Mouse (Mus musculus) brain, embryonic 14.5 days (tissue): ENCODE results near the gene 1110004F10Rik. TPM values are rescaled to one million over a fixed set of nuclear protein-coding genes. Genes with fewer than 3 reads are reported as not detected.
"Not testable (repeated sequence)": the region's sequence is repeated elsewhere in the genome, so short reads cannot be mapped to it uniquely, and the experiment has no call there.

Experiments
- DNase-seq: peaks from one replicate; pipeline ENCODE4 v3.0.0-alpha.2; 2011; ENCODE audit warnings: low read depth
- CTCF ChIP-seq: fragments of 200-500 bp; IDR thresholded peaks from 2 replicates; pipeline ENCODE4 v1.5.1; 2012; ENCODE audit warnings: inconsistent platforms, mild to moderate bottlenecking, moderate library complexity, borderline replicate concordance; ENCODE audit not compliant: insufficient read depth, insufficient read length; ENCODE audit errors: extremely low read depth
- POLR2A ChIP-seq: fragments of 200-500 bp; IDR thresholded peaks from 2 replicates; pipeline ENCODE4 v1.6.1; 2012; ENCODE audit warnings: mild to moderate bottlenecking, inconsistent platforms, borderline replicate concordance; ENCODE audit not compliant: poor library complexity, insufficient read depth, insufficient read length, severe bottlenecking; ENCODE audit errors: extremely low read depth
- polyA plus RNA-seq: library from polyadenylated mRNA; depleted of rRNA; stranded (reverse); fragments of >200 nt; gene quantifications from 2 replicates; pipeline ENCODE4 v1.2.3, GENCODE M21; 2012

Gene 1110004F10Rik
- polyA plus RNA-seq, 1 experiment = 197 TPM

DNA sequence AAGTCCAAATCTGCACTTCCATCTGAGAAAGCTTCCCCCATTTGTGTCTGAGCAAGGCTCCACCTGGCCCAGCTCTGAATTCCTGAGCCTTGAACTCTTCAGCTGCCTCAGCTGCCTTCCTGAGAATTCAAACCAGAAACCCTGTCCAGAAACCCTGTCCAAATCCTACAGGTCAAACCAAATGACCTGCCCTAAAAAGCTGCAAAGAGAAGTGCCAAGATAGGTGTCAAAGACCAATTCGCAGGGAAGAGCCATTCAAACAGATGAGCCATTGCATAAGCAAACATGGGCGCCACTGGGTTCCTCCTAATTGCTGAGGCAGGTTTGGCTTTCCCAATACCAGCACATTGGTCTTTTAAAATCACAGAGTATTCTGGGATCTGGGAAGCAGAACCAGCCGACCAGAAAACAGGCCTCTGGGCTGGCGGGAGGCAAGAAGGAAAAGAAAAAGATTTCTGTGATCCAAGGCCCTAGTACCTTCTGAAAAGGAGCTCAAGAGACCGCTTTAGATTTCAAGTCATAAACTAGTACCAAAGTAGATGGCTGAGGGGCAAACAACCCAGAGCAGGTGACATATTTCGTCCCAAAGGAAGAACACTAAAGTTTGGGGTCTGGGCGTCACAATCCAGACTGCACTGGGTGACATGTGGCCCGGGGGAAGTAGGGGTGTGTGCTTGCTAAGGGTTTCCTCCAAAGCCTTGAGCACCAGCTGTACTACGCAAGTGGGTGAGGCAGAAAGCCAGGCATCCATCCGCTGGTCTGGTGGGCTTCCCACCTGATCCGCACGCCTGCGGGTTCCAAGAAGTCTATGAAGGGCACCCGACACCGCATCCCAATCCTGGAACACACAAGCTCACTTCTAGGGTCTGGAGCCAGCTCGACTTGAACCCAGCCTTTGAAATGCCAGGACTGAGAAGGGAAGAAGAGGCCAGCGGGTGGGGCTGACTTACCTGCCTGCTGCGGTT is 2.3 kb upstream of the 1110004F10Rik start:
- no peak for DNase-seq

GRCm38 (mm10) chr7:116038024-116038423 is 1.2 kb upstream of the 1110004F10Rik start:
- no peak for TF ChIP-seq POLR2A

More for the DNA sequence above, 2.3 kb upstream of the 1110004F10Rik start:
- no peak for TF ChIP-seq CTCF
- no peak for TF ChIP-seq POLR2A

GRCm38 (mm10) chr7:116038511-116038910 is 686 bp upstream of the 1110004F10Rik start, which contains the start of gene Sox6:
Gene Sox6, minus strand, starts transcription at chr7:116038796.
- DNase-seq = peak; percentile 68
- TF ChIP-seq CTCF (no peak), POLR2A (no peak)

More at GRCm38 (mm10) chr7:116038024-116038423, 1.2 kb upstream of the 1110004F10Rik start:
- no peak for DNase-seq

GRCm38 (mm10) chr7:116039538-116040466 is 605 bp downstream of the 1110004F10Rik start:
- TF ChIP-seq POLR2A (no peak), CTCF (peak; percentile 96)
- DNase-seq = peak; percentile 95

GRCm38 (mm10) chr7:116040470-116041019 is 1.3 kb downstream of the 1110004F10Rik start:
- DNase-seq = no peak
- TF ChIP-seq POLR2A (no peak), CTCF (no peak)

DNA sequence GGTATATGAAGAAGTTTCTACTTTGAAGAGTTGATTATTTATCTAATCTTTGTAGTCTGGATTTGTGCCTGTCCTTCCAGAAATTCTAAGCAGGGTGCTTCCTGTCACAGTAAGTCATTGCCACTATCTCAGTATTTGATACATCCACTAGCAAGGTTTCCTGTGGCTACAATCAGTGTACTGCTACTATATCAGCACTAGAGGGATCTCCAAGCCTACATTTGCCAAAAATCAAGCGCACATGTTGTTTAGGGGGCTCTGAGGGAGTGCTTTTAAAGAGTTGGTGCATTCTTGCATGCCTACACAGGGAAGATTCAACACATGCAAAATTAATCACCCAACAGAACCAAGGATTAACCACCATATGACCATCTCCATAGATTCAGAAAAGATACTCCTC is 21.5 kb downstream of the 1110004F10Rik start:
- peak; percentile 8 for DNase-seq
- TF ChIP-seq POLR2A = no peak
- no peak for TF ChIP-seq CTCF

DNA sequence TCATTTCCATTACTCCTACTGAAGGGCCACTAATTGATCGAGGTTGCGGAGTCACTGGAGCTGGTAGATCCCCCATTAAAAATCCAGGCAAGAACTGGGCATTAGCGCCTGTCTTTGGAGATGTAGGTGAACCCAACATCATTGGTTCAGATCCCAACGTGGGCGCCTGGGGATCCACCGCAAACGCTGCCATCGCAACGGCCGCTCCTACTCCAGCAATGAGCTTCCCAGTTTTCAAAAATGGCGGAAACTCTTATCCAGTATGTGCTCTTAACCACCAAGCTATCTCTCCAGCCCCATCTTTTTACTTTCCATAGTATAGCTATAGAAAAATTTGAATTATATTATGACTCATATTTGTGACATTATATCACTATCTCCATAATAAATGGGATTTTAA is 45.2 kb downstream of the 1110004F10Rik start, which contains the start of gene Gm4353:
TSS of gene Gm4353 (minus strand) at position 270 of the 400 bp plus-strand sequence.
- DNase-seq = not testable (repeated sequence)

DNA sequence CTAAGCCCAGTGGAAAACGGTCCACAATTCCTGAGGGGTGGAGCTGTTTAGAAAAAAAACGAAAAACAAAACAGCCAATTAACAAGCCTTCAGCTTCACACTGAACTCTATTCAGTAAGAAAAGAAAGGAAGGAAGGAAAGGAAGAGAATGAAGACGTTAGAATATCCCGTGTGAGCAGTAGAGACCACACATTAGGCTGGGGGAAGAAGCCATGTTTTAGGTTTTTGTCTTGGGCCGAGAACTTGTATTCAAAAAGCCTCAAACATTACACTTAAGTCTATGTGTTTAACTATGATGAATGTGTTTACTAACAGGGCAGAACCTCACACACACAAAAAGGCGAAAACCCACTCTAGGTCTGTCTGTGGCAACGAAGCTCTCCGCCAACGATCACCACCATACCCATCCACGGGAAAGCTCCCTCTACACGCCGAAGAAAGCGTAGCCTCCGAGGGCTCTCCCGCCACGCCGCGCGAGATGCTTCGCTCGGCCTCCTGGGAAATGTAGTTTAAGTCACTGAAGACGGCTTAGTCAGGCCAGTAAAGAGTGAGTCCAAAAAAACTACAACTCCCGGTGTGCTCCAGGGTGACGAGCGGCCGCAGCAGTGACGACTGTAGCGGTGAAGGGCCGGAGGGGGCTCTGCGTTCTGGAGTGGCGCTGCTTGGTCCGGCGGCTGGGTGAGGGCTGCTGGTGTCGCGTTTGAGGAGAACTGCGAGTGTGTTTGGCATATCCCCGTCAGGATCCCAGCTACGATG is 53.7 kb downstream of the 1110004F10Rik start:
- TF ChIP-seq CTCF = peak; percentile 46; the same call in 1 of the 2 replicates
- peak; percentile 74; the same call in 1 of the 2 replicates for TF ChIP-seq POLR2A
- DNase-seq = peak; percentile 99

GRCm38 (mm10) chr7:116093466-116093850 is 54.3 kb downstream of the 1110004F10Rik start:
- no peak for DNase-seq
- TF ChIP-seq CTCF (peak; percentile 34; the same call in 1 of the 2 replicates), POLR2A (no peak)

DNA sequence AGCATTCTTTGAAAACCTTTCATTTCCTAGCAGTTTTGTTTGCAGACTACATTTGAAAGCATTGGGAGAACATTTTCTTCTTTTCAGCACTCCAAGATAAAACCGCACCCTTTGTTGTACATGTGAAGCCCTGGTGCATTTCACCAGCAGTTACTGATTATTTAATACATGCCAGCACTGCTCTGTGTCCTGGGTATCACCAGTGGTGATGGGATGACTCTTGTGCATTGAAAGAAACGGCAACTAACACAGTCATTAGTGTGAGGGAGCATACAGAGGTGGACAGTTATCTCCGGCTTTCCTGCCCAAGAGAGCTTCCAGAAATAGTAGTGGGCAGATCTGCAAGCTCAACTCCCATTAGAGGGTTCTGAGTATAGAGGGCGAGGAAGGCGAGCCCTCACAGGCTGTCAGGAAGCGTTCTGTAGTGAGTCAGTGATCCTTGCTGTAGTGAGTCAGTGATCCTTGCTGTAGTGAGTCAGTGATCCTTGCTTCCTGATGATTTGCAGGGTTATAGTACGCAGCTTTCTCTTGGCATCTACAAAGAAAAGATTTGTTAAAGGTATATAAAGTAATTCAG is 60.8 kb downstream of the 1110004F10Rik start:
- DNase-seq = no peak
- TF ChIP-seq POLR2A (no peak), CTCF (no peak)

DNA sequence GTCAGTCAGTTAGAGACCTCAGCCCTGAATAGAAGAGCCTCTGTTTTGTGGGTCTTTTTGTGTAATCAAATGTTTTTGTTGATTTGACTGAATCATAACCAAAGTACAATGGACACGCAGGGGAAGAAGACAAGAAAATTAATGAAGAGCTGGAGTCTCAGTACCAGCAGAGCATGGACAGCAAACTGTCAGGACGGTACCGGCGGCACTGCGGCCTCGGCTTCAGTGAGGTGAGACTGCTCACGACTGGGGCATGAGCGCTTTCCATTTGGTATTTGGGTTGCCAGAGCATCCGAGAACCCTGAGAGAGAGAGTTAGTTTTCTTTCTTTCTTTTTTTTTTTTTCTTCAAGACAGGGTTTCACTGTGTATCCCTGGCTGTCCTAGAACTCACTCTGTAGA is 63.9 kb downstream of the 1110004F10Rik start:
- DNase-seq = no peak
- TF ChIP-seq POLR2A (no peak), CTCF (no peak)
